Mouse (Mus musculus) natural killer cell, adult 2 months (primary cell): ENCODE results near the gene Lnpep.
"Not testable (repeated sequence)": the region's sequence is repeated elsewhere in the genome, so short reads cannot be mapped to it uniquely, and the experiment has no call there.

Experiments used
- DNase-seq, 2 experiments: peaks; one replicate each; pipeline ENCODE4 v3.0.0; 2022; ENCODE audit warnings: low spot score in 2 of 2

Gene Lnpep

GRCm38 (mm10) chr17:17496234-17496633, 128.6 kb downstream of the Lnpep start:
- DNase-seq = not testable (repeated sequence)

GRCm38 (mm10) chr17:17492116-17492515, 132.7 kb downstream of the Lnpep start:
- no peak for DNase-seq

- no peak for DNase-seq
These were observed 133.2 kb downstream of the Lnpep start for GRCm38 (mm10) chr17:17491622-17492001.

GRCm38 (mm10) chr17:17490820-17491621, 133.8 kb downstream of the Lnpep start:
- DNase-seq = no peak

- no peak for DNase-seq
These were observed 139.1 kb downstream of the Lnpep start for GRCm38 (mm10) chr17:17485789-17486188.
